Mouse (Mus musculus) urinary bladder, postnatal 36 days (tissue): ENCODE measurements at regions not wholly inside any gene's neighbourhood (a gene's known extent, or its start where the extent isn't known, plus 50 kb on each side); places are given as distances from the start of the nearest gene placed in this dataset.

ENCODE experiments used
- DNase-seq, 2 experiments: peaks; one replicate each; pipeline ENCODE4 v3.0.0; 2022; ENCODE audit warnings: low spot score in 2 of 2, mixed read lengths in 1 of 2

DNA sequence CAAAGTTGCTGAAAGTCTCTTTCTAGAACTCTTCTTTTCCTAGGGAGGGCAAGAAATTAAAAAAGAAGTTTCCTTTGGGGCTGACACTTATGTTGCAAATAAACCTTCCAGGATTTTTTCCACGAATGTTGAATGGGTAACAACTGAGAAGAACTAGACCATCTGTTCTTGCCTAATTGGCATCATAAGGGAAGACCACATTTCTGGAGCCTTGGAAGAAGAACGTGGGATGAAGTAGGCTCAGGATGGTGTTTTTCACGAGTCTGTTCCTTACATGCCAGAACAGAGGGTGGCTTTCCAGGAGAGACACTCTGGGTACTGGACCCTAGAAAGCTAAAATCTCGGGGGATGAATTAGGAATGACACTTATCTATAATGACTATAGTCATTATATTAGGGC, 314.1 kb downstream of the Cog6 start:
- no peak for DNase-seq

- DNase-seq, result no peak
Observed at GRCm38 (mm10) chr3:52701601-52702000, 315.4 kb downstream of the Cog6 start.

DNA sequence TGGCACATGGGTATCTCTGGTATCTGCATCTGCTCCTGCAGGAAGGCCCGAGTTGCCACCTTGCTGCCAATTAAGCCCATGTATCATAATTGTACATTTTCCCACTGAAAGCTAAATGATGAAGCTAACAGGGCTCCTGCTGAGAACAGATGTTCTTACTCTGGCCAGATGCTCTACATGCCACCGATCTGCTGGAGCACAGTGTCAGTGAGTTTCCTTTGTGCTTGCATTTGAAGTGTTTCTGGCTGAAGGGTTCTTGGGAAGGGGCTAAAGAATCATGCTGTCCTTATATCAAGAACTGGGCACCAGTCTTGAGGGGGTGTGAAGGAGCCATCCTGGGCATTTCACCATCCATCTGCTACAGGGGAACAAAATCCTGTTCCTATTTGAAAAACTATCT, 323.2 kb downstream of the Cog6 start:
- no peak for DNase-seq

GRCm38 (mm10) chr3:52685434-52686181, 331.4 kb downstream of the Cog6 start:
- peak; percentile 20 to 46 for DNase-seq

GRCm38 (mm10) chr3:52680824-52681388, 336.1 kb downstream of the Cog6 start:
- DNase-seq, result no peak

DNA sequence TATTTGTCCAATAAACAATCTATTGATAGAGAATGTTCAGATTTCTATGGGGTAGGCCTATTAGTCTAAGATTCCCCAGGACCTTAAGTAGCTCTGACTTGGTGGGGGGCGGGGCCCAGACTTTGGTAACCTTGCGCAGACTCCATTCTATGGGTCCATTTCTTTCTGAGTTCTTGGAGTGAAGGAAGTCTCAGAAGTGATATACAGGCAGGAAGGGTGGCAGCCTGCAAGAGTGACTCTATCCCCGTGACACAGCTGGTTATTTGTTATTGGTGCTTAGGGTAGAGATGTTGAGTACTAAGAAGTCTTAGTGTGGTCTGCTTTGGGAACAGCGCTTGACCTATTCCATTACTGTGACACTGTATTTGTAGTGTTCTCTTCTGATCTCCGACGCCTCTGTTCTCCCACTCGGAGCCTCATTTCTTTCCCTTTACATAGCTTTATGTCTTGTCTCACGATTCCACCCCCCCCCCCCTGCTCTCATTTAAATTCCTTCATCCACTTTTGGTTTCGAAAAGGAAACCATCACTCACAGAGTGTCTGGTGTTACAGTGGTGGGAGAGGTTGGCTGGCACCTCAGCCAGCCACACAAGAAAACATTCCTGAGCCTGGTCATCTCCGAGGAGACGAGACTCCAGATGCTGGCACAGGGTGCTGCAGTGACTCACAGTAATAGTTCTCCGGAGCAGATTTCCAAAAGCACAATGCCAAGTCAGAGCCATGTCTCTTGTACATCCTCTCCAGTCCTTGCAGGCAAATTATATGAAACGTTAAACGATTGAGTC, 340.0 kb downstream of the Cog6 start:
- no peak for DNase-seq

GRCm38 (mm10) chr3:52670628-52671028, 346.4 kb downstream of the Cog6 start:
- DNase-seq, result no peak

GRCm38 (mm10) chr3:52663161-52663602, 353.9 kb downstream of the Cog6 start:
- DNase-seq, result peak in 1 of 2 experiments; percentile 37

DNA sequence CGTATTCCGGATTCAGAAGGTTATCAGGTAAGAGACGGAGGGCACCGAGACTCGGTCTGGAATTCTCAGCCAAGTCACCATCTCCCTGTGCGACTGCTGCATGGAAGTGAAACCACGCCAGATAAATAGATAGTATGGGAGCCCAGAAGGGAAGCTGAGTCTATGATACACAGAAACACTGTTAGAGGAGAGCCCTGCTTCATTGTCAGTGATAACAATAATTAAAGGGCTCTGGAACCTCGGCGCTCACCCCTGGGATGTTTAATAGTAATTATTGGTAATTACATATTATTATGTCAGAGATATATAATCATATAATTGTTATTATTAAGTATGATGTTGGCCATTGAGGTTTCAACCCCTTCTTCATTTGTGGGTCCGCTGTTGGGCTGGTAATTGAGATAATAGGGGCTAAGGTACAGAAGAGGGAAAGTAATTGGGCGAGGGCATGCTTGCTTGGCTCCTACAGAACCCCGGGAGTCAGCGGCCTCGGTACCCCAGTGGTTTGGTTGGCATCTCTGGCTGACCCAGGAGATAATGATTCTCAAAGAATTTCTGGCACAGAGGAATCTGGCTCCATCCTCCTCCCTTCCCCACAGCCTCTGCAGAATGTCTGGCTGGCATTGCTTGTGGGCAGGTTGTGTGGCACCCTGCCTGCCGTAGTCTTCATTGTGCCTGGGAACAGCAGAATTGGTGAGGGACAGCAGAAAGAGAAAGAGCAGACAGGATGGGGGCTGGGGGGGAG, 354.7 kb downstream of the Cog6 start:
- DNase-seq, result no peak

DNA sequence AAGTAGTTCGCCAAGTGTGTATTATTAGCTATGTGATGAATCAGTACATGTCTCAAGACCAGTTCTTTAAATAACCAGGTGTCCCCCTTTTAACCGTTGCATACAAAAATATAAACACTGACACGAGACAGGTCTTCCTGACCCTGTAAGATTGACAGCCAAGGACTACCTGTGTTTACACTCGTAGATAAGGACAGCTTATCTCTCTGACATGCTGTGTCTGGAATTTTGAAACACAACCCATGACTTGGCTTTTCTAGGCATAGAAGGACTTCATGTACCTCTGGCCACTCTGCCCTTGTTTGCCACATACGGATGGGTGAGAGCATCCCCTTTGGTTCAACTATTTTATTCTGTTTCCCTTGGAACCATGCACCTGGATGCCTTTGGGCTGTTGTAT, 364.0 kb downstream of the Cog6 start:
- no peak for DNase-seq

DNA sequence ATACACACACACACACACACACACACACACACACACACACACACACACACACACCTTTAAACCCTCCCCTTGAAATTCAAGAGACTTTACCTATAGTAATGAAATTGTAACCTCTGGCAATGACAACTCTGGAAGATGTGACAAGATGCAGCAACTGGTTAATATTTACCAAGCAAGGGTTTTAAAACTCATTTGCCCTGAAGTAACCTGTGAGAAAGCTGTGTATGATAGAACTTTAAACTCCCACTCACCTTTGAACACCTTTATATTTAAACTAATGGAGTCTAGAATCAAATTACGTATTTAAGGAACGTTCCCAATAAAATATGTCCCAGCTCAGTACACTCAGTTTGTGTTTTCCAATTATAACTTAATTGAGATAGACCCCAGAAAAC, 364.6 kb downstream of the Cog6 start:
- DNase-seq, result no peak

DNA sequence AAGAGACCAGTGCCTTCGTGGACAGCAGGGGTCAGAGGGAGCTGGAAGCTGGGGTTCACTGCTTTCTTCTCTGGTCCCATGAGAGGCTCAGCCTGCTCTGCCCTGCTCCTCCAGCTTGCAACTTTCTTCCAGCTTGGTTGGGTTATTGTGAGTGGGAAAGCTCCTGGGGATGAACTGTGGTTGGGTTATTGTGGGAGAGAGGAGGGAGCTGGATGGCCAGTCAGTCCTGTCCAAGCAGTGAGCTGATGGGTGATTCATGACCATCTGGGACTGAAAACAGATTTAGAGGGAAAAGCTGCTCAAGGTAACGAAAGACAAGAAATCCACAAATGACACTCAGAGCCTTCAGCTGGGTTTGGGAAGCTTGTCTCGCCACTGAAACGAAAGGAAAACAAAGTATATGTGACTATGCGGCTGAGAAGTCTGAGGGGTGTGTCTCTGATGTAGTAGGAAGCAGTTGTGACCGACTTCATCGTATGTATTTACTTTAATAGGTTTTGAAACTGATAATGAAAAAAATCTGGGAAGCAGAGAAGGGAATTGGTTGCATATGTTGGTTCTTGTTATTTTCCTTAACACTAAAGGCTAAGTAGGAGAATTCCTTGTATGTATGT, 365.1 kb downstream of the Cog6 start:
- DNase-seq, result no peak

DNA sequence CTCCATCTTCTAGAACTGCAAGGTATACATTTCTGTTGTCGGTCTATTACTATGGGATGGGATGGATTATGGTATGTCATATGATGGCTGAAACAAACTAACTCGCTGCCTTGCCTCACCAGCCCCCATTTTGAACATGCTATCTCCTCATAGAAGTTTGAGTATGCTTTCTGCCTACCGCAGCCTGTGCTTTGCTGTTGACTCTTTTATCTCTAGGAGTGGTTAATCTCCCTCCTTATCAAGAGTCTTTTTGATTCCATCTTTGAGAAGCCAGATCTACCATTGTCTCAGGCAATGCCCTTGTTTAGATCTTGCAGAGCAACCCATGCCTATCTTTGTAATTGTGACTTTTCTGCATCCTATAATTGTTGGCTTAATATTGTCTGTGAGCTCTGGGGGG, 367.0 kb downstream of the Cog6 start:
- DNase-seq, result no peak

DNA sequence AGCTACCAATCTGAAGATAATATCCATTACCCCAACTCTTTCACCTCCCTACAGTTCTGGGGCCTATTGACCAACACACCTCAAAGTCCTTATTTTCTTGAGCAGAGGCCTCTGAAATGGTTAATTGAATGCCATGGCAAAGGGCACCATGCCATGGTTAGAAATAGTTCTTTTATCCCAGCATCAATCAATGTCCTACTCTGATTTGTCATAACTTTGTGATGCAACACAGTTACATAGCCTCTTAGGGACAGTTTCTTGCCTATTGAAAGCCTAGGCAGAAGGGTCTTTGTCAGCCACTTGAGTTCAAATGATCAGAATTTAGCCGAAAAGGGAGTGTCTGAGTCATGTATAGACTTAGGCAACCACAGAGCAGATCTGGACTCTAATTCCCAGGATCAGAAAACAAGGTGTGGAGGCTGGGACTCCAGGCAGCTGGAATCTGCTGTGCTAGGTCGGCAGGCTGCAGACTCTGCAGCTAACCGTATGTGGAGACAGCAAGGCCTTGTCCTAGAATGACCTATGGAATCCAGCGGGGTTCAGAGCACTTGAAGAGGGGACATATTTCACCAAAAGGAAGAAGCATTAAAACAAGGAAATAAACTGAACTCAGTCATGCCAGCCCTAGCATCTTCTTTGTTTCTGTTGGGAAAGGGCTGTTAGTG, 368.1 kb downstream of the Cog6 start:
- DNase-seq, result no peak

DNA sequence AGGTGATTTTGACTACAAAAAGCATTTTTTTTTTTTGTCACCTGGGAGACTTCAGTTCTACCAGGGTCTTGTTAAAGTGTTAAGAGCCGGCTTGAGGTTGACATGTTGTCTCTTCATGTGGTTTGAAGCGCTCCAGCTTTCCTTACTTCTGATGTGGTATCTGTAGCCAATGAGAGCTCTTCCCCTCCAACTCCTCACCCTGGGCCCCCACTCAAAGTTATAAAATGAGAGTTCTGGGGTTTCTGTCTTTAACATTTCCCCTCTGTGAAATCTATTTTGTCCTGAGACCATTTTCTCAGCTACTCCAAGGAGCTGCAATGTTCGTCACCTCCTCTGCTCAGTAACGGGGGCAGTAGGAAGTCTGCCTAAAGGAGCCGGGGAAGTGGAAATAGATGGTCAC, 369.1 kb downstream of the Cog6 start:
- no peak for DNase-seq

GRCm38 (mm10) chr3:52647161-52647692, 369.8 kb downstream of the Cog6 start:
- DNase-seq, result no peak

DNA sequence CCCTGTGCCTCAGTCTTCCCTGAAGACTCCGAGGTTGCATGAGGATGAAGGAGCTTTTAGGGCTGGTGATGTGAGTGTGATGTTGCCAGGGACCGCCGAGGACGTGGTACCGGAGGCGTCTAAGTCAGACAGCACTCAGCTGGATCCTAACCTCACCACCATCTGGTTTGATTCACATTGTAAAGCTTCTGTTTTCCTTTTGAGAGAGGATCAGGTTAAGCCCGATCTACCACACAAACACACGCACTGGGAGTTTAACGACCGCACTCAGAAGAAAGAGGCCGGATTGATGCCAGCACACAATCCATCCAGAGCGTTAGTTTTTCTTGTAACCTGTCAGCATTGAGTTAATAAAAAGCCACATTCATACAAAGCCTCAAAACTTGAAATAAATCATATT, 371.9 kb downstream of the Cog6 start:
- DNase-seq, result no peak

- DNase-seq, result no peak
Observed at GRCm38 (mm10) chr3:52644178-52645128, 372.6 kb downstream of the Cog6 start.

GRCm38 (mm10) chr3:52643796-52644177, 373.2 kb downstream of the Cog6 start:
- no peak for DNase-seq

DNA sequence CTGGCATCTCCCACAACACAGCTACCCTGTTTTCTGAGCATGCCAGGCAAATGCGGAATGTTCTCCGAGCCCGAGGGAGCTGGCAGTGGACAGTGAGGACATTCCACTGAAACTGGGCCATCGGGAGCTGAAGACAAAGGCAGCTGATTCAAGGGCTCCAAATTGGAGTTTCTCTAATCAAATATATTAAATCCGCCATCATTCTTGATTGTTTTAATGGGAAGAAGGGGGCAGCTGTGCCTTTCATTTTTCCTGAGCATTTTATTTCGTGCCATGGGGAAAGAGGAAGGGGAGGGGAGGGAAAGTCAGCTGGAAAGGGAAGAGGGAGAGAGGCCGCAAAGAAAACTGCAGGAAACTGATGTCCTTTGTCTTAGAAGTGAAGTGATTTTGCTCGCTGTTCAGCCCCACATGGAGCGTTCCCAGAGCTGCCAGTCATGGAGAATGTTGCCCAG, 373.9 kb downstream of the Cog6 start:
- DNase-seq, result no peak
